Mouse (Mus musculus): ENCODE measurements around the gene Foxk1.
A peak's percentile ranks its signal among the peaks of the same experiment; 100 is the strongest.

The Foxk1 gene

DNA sequence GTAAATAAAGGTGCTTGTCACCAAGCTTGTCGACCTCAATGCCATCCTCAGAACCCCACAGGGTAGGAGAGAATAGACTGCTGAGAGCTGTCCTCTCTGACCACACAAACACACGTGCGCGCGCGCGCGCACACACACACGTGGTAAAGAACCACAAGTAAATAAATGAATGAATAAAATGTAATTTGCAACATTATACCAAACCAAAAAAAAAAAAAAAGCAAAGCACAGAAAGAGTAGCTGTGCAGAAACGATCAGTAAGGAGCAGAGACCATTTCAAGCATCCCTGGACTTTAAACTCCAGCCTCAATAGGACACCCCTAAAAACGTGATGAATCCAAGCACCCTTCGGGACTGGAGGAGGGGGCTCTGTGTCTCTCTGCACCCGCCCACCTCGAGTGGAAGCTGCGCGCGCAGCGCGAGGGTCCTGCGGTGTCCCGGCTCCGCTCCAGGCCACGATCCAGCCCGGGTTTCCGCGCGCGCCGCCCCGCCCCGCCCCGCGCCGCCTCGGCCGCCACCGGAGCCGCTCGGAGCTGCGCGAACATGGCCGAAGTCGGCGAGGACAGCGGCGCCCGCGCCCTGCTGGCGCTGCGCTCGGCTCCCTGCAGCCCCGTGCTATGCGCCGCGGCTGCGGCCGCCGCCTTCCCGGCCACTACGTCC, at the start of gene Foxk1:
Foxk1 (plus strand) TSS at position 517 of the 660 bp plus-strand sequence.
- DNase-seq, result peak; percentile 97

GRCm38 (mm10) chr5:142352336-142352892, 48.9 kb upstream of the Foxk1 start:
- DNase-seq, result no peak

GRCm38 (mm10) chr5:142355144-142355543, 46.2 kb upstream of the Foxk1 start:
- no peak for DNase-seq

DNA sequence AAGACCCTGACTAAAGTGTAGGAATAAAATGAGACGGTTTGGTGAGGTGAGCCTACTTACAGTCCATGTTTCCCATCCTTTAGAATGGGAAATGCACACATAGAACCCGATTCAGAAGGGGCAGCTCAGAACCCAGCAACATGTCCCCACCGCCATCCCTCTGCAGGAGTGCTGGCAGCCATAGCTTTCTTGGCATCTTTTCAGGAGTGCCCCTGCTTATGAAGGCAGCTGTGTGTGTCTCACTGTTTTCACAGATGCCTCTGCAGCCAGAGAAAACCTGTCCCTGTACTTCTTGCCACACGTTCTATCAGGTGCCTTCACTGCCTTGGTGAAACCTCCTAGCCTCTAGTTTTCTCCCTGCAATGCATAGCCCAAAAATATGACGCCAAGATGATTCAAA, 40.1 kb upstream of the Foxk1 start:
- no peak for DNase-seq

GRCm38 (mm10) chr5:142362894-142363293, 38.4 kb upstream of the Foxk1 start:
- no peak for DNase-seq

- DNase-seq, result no peak
Measured at GRCm38 (mm10) chr5:142364095-142364494, 37.2 kb upstream of the Foxk1 start.

GRCm38 (mm10) chr5:142367085-142368081, 33.9 kb upstream of the Foxk1 start:
- peak; percentile 95 for DNase-seq

GRCm38 (mm10) chr5:142368122-142368521, 33.2 kb upstream of the Foxk1 start:
- DNase-seq, result no peak

DNA sequence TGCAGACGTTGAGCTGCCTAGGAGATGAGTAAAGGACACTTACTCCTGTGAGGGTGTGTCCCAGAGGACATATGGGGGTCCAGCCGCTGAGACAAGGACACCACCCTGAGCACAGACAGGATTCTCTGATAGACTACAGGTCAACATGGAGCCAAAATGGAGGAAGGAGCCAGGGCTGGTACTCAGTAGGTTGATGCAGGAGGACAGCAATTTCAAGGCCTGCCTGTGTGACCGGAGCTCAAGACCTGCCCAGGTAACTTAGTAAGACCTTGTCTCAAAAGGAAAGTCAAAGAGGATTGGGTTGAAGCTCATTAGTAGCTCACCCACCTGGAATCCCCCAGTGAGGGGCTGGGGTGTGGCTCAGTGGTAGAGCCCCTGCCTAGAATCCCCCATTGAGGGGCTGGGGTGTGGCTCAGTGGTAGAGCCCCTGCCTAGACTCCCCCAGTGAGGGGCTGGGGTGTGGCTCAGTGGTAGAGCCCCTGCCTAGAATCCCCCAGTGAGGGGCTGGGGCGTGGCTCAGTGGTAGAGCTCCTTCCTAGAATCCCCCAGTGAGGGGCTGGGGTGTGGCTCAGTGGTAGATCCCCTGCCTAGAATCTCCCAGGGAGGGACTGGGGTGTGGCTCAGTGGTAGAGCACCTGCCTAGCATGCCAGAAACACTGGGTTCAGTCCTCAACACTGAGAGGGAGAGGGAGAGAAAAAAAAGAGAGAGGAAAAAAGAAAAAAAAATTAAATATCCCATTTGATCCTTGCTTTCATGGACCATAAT, 30.7 kb upstream of the Foxk1 start:
- DNase-seq, result no peak

- peak; percentile 84 for DNase-seq
Measured at GRCm38 (mm10) chr5:142371172-142372155, 29.8 kb upstream of the Foxk1 start.

DNA sequence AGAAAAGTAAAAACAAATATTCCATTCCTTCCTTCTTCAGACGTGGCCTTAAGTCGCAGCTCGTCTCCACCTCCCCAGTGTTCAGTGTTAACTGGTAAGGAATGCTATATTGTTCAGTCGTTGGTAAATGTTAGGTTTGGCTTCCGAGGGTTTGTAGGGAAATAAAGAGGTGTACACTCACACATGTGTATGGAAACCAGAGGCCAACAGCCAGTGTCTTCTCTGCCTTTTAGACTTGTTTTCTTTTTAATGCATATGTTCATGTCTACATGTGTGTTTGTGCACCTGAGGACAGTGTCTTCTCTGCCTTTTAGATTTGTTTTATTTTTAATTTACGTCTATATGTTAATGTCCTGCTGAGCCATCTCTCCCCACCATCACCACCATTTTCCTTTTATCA, 29.1 kb upstream of the Foxk1 start:
- DNase-seq, result peak; percentile 24

DNA sequence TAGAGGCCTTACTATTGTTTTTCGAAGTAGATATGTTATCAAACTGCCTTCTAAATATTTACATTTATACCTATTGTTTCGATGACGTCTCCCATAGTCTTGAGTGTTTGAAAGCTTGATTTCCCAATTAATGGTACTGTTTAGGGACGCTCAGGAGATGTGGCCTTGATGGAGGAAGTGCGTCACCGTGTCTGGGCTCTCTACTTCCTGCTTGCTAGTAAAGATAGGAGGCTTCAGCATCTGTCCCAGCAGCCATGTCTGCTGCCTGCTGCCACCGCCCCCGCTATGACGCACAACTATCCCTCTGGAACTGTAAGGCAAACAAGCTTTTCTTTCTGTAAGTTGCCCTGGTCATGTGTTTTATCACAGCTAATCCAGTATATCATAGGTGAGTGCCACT, 27.0 kb upstream of the Foxk1 start:
- DNase-seq, result no peak

GRCm38 (mm10) chr5:142375641-142376040, 25.7 kb upstream of the Foxk1 start:
- DNase-seq, result no peak

GRCm38 (mm10) chr5:142376071-142376470, 25.2 kb upstream of the Foxk1 start:
- no peak for DNase-seq

DNA sequence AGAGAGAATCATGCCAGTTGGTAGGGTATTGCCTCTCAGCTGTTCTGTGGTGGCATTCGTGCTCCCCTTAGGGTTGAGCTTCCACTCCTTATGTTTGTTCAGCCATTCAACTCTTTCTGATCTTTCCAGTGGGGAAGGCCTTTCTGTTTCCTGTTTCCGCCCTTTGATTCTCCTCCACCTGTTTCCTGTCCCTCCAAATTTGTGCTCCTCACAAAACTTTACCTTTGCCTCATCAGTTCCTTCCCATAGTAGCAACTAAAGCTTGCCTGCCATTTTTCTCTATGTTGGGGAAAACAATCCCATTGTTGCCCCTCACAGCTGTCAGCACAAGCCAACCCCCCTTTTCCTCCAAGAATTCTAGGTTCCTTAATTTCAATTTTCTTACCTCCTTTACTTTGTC, 23.2 kb upstream of the Foxk1 start:
- no peak for DNase-seq

DNA sequence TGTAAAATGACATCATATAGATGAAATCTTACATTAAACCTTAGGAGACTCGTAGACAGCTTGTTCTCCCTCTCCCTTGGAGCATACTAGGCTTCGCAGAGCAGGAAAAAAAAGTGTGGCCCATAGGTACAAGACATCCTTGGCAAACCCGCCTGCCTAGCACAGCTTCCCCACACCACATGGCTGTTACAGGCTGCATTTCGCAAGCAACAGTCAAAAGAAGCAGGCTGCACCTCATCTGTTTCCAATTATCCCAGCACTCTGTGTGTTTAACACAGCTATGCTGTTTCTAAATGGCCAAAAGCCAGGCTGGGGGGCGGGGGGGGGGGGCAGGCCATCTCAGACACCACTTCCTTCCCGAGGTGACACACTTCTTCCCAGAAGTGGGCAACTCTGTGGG, 20.8 kb upstream of the Foxk1 start:
- peak; percentile 82 for DNase-seq

DNA sequence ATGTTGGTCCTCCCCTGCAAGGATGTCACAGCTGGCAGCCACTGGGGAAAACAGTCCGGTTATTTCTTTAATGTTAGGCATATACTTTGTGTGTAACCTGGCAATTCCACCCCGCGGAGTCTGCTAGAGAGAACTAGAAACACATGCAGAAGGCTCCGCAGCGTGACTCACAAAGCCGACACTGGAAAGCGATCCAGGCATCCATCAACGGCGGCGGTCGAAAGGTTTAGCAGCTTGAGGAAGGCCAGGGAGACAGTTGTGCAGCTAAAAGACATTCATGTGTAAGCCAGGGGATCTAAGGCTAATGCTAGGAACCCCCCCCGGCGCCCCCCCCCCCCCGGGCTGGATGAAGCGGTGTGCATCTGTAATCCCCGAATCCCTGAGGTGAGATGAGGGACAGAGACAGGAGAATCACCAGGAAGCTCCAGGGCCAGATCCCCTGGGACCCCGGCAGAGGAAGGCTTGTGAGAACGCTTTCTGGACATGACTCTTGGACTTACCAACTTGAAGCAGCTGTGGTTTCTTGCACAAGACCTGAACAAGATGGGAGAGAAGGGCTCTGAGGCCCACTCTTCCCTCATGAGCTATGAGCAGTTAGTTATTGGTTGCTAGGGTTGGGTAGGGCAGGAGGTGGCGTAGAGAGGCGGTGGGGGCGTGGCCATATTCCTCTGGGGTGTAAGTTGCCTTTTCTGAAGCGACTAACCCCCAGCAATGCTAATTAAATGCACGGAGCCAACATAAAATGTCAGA, 16.2 kb upstream of the Foxk1 start:
- DNase-seq, result peak; percentile 79

DNA sequence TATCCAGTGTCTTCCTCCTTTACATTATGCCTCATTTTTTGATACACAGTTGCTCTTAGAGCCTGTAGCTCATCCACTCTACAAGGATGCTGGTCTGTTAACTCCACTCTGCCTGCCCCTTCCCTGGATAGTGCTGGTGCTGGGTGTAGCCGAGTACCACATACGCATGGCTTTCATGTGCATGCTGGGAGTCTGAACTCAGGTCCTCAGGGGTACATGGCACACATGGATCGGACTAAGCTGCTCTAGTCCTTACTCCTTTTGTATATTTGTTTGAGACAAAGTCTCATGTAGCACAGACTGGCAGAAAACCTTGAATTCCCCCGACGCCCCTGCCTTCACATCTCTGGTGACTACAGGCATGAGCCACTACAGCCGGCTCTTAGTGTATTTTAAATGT, 15.0 kb upstream of the Foxk1 start:
- no peak for DNase-seq

- peak; percentile 86 for DNase-seq
Measured at GRCm38 (mm10) chr5:142386784-142387680, 14.3 kb upstream of the Foxk1 start.

GRCm38 (mm10) chr5:142387716-142388115, 13.6 kb upstream of the Foxk1 start:
- DNase-seq, result peak; percentile 52
